Mouse (Mus musculus): ENCODE results near the gene Mphosph9. TPM values are rescaled to one million over a fixed set of nuclear protein-coding genes. Genes with fewer than 3 reads are reported as not detected.

Gene Mphosph9
- polyA plus RNA-seq, 1 experiment, result 7.2 TPM

- DNase-seq (ENCODE audit: low spot score), result no peak
Measured at GRCm38 (mm10) chr5:124214516-124215145, 113.1 kb downstream of the Mphosph9 start.

DNA sequence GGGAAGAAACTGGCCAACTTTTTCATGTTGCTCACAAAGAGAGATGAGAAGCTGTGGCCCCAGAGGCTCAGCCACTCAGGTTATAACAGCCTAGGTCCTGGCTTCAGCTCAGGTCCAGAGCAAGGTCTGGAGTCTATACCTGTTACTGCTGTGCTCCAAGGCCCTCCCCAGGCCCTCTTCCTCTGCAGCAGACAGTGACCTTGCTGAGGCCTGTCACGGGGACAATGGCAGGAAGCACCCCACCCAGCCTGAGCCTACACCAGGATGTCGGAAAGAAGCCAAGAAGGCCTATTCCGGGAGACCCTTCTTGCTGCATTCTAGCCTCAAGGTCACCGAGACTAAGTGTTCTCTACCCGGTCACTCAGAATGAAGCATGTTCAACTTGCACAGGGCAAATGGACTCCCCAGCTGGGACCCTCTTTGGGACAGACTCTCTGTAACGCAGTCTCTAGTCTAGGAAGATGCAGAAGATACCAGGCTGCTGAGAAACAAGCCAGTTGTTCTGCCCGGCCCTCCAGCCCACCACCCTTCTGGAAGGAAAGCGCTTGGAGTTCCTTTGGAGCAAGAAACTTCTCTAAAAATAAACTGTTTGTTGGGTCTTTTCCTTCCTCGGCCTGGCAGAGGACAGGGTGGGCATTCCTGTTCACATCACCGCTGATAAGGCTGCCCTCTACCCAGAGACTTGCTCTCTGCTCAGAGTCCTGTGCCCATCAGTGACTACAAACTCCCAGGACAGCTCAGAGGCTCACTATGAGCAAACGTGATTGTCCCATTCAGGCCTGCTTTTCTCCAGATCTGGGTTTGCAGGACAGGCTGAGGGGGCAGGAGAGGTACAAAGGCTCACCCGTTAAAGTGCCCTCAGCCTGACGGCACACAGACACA is 113.9 kb downstream of the Mphosph9 start:
- DNase-seq (ENCODE audit: low spot score), result no peak

GRCm38 (mm10) chr5:124211669-124212068 is 116.1 kb downstream of the Mphosph9 start:
- no peak for DNase-seq (ENCODE audit: low spot score)

- DNase-seq (ENCODE audit: low spot score), result no peak
Measured at GRCm38 (mm10) chr5:124211234-124211633, 116.5 kb downstream of the Mphosph9 start.

DNA sequence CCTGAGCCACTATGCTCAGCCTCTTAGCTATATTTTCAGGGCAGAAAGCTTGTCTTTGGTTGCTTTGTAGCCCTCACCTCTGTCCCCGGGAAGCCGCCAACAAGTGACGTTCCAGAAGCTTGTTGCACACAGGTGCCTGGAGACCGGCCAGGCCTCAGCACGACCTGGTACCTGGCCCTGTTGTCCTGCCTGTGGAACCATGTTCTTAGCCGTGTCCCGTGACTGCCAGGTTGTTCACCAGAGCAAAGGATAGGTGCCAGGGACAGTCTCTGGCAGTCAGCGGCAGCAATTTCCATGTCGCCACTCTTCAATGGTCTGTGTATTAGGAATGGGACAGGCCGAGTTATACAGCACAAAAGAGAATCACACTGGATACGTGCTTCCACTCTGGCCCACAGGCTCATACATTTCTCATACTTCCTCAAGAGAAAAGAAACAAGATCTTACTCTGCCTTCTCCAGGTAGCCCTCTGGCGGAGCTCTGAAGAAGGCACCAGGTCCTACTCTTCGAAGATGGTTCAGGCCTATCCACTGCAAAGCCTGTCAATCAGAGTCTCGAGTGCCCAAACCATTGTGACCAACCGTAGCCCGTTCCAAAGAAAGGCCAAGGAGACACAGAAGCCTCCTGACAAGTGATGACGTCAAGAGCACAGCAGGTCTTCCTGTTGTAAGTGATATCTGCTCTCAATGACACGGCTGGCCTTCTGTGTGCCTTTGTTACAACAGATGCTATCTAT is 117.3 kb downstream of the Mphosph9 start:
- no peak for DNase-seq (ENCODE audit: low spot score)

DNA sequence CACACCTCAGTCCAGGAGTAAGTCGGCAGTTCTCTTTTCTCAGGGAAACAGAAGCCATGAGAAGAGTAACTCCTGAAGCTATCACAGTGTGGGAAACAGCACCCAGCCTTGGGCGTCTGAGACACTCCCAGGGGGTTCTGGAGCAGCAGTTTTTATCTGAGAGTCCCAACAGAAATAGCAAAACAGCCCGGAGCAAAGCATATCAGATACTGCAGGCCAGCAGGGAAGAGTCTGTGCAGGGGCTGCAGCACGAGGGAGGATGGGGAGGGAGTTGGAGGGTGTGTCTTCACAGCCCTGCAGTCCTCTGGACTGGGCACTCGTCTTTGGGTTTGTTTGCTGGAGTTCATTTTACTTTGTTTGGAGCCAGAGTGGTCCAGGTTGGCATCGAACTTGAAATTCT is 117.9 kb downstream of the Mphosph9 start:
- no peak for DNase-seq (ENCODE audit: low spot score)

DNA sequence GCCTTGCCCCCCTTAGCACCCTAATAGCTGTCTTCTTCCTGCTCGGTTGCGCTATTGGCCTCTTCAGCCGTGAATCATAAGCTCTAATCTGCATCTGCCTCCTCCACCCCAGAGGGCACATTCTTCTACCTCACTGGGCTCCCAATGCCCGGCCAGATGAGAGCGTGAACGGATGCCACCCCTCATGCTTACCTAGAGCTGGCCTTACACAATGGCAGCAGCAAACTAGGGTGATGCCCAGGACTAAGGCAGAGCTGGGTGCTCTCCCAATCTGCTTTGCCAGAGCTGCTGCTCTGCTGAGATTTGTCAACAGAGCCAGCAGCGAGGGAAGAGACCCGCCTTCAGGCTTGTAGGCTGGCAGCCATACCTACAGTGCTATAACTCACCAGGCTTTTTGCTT is 119.7 kb downstream of the Mphosph9 start:
- no peak for DNase-seq (ENCODE audit: low spot score)

GRCm38 (mm10) chr5:124206481-124207038 is 121.2 kb downstream of the Mphosph9 start:
- DNase-seq (ENCODE audit: low spot score), result no peak

GRCm38 (mm10) chr5:124205809-124206380 is 121.9 kb downstream of the Mphosph9 start:
- DNase-seq (ENCODE audit: low spot score), result no peak

DNA sequence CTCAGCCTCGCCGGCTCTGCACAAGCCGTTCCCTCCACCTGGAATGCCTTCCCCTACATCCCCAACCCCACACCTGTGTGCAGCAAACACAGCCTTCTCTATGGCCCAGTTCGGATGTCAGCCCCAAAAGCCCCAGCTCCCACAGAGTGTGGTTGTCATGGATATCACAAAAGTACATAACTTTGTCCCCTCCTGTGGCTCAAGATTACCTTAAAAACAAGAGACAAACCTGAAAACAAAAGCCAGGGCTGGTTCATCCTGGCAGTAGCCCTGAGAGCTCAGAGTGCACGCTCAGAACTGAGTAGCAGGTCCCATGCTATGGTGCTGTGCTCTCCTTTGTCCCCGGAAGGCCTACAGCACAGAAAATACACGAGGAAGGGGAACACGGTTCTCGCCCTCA is 122.6 kb downstream of the Mphosph9 start:
- DNase-seq (ENCODE audit: low spot score), result no peak

DNA sequence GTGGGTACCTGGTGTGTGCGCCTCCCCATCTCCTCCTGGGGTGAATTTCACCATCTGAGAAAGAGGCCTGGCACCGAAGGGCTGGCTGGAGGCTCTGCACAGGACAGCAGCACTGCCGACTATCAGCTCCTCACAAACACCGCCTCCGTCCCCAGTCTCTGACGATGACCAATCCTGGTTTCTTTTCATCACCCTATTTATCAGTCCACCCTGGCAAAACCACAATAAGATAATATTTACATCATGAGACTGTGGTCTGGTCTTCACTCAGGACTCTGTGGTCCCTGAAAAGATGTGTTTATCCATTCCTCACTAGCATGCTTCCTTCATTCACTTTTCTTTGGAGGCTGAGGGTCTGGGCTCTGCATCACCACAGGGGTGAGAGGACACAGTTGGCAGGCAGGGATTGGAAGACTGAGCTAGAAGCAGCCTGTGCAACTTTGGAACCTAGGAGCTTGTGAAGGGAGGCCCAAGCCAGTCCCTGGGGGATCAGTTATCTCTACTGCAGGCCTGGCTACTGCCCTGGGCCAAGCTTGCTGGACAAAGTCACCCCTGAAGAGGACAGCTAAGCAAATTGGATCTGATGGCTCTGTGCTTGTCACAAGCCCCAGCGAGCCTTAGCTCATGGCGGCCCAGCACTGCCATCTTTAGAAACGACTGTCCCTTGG is 123.5 kb downstream of the Mphosph9 start:
- no peak for DNase-seq (ENCODE audit: low spot score)

DNA sequence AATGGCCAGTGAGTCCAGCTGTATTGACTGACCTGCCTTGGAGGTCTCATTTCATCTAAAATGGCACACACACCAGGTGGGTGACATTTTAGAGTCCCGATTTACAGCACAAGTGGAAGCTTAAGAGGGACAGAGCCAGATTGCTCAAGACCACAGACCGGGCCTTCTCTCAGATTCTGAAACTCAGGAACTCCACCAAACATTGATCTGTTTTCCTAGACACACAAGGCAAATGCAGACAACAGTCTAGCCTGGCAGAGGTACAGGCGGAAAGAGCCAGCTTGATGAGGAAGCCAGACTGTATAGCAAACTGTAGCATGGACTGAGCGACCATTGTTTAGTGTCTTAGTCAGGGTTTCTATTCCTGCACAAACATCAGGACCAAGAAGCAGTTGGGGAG is 124.5 kb downstream of the Mphosph9 start:
- no peak for DNase-seq (ENCODE audit: low spot score)

DNA sequence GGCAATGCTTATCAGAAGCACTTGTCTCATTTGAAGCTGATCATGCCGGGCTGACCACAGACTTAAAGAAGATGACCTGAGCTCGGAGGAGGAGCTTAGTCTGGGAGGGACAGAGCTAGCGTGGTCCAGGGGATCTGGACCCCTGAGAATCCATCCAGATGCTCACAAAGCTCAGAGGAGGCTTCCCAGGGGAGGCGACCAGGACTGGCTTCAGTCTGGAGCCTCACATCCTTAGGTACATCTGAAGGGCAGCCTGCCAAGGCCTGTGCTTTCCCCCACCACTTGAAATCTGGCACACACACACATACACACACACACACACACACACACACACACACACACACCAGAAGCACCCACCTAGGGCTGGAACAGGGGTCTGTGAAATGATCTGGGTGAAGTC is 125.7 kb downstream of the Mphosph9 start:
- no peak for DNase-seq (ENCODE audit: low spot score)

DNA sequence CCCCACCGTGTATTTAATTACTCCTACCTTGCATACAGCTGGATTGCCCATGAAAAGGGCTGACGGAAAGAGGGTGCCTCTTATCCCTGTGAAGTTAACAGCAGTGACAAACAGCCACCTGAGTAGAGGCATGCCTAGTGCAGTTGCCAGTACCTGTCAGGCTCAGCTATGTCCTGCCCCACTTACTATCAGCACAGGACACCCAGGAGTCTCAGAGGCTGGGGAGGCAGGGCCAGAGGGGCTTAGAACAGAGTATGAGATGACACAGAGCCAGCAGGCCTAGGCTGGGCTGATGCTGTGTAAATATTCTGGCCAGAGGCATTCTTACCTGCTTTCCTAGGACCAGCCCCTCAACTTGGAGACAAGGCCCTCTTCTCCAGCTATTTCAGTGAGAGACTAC is 126.2 kb downstream of the Mphosph9 start:
- DNase-seq (ENCODE audit: low spot score), result no peak

Other genes starting within 250 kb of the Mphosph9 start
- 2.2 and 3.8 TPM in 2 replicates for gene Abcb9, start 232.2 kb downstream of the Mphosph9 start, polyA plus RNA-seq (2012; rRNA removed)
- 24.8 and 32.2 TPM in 2 replicates for gene Ogfod2, start 215.7 kb downstream of the Mphosph9 start, polyA plus RNA-seq (2012; rRNA removed)
- gene Arl6ip4, start 211.9 kb downstream of the Mphosph9 start, polyA plus RNA-seq (2012; rRNA removed), result 62.5 and 67.0 TPM in 2 replicates
- gene Pitpnm2, start 78.2 kb downstream of the Mphosph9 start, polyA plus RNA-seq (2012; rRNA removed), result 23.0 and 33.6 TPM in 2 replicates
- gene 2810006K23Rik, start 117 bp upstream of the Mphosph9 start, polyA plus RNA-seq (2012; rRNA removed), result 9.1 and 9.6 TPM in 2 replicates
- 106 and 119 TPM in 2 replicates for gene Cdk2ap1, start 35.1 kb upstream of the Mphosph9 start, polyA plus RNA-seq (2012; rRNA removed)
- 30.6 and 35.2 TPM in 2 replicates for gene Sbno1, start 98.0 kb upstream of the Mphosph9 start, polyA plus RNA-seq (2012; rRNA removed)
- 53.7 and 62.0 TPM in 2 replicates for gene Kmt5a, start 112.0 kb upstream of the Mphosph9 start, polyA plus RNA-seq (2012; rRNA removed)
- 18.7 and 20.3 TPM in 2 replicates for gene Rilpl2, start 150.4 kb upstream of the Mphosph9 start, polyA plus RNA-seq (2012; rRNA removed)
- 7.2 and 8.8 TPM in 2 replicates for gene Snrnp35, start 155.2 kb upstream of the Mphosph9 start, polyA plus RNA-seq (2012; rRNA removed)
- gene Rilpl1, start 203.4 kb upstream of the Mphosph9 start, polyA plus RNA-seq (2012; rRNA removed), result 17.7 and 24.6 TPM in 2 replicates
- 226 and 254 TPM in 2 replicates for gene Tmed2, start 212.7 kb upstream of the Mphosph9 start, polyA plus RNA-seq (2012; rRNA removed)
- 14.3 and 14.7 TPM in 2 replicates for gene Ddx55, start 224.9 kb upstream of the Mphosph9 start, polyA plus RNA-seq (2012; rRNA removed)

Measured in urinary bladder, adult 2 months (tissue).